Mouse (Mus musculus) left cerebral cortex, postnatal 14 days (tissue): ENCODE data around the gene Efcab3. TPM values are rescaled to one million over a fixed set of nuclear protein-coding genes. Genes with fewer than 3 reads are reported as not detected.

Source experiments
- DNase-seq, 2 experiments: peaks; one replicate each; pipeline ENCODE4 v3.0.0; 2021 to 2022; ENCODE audit warnings: low spot score in 2 of 2, mixed read lengths in 1 of 2
- intact Hi-C: fragments of 180-260 bp; cut with DNase I; formaldehyde crosslinking; loops from one replicate; pipeline ENCODE4 v1.15.1; 2025
- total RNA-seq, 2 experiments: library from RNA; stranded (reverse); gene quantifications; 2 replicates each; pipeline ENCODE4 v1.2.3; 2021

Gene Efcab3
- total RNA-seq, 2 experiments from 2014 or later = 0.95 to 0.97 TPM

DNA sequence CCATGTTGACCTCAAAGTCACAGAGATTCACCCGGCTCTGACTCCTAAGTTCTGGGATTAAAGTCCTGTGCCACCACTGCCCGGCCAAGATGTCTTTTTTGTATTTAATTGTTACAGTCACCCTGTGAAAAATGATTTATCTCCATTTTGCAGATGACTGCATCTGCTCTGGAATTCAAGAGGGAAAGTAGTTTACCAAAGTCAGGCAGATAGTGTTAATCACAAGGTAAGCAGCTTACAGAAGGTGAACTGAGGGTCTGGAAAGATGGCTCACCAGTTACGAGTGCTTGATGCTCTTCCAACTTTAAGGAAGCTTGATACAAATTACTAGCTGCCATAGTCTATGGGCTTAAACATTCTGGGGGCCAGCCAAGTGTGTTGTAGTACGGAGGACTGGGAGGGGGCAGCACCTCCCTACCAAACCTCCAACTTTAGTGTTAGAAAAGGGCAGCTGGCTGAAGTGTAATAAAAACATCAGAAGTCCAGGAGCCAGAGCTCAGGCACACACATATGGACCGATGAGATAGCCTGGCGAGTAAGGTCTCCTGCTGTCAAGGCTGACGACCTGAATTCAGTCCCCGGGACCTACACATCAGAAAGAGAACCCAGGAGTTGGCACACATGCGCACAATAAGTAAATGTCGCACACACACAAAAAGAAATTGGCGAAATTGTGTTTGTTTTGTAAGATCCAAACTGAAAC is 81.3 kb downstream of the Efcab3 start:
- DNase-seq = no peak
- intact Hi-C loops = no loop called here

DNA sequence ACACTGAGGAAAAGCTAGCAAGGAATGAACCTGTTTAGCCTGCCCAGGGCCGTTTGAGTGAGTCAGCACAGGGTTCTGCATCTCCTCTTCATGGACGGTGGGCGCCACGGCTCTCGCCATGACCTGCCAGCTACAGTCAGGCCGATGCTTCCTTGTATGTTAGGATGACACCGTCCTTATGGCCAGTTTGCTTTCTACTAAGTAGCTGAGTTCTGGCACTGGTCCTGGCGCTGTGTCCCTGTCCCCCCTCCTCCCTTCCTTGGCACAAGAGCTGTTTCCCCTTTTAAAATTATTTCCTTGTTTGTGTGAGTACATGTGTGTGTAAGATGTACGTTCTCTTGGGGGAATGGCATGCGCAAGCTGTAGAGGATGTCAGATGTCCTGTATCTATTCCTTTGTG is 81.8 kb downstream of the Efcab3 start:
- no peak for DNase-seq
- intact Hi-C loops = no loop called here

DNA sequence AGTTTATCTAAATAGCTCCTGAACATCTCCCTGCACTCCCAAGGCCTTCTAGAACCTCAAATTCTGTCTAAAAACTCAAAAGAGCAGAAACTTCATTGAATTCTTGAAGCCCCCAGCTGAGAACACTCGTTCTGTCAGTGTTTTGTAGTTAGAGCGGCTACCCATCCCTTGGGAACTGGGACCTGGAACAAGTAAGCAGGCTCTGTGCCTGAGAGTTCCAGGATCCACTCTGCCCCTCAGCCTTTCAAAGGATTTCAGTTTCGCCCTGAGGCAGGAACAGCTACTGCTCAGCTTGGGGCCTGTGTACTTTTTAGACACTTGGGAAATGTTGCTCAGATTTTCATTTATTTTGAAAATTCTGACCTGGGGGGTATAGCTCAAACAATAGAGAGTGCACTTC is 83.2 kb downstream of the Efcab3 start, which contains the start of gene Gm10842:
Gm10842 (plus strand) TSS at position 301 of the 400 bp plus-strand sequence.
- DNase-seq = no peak

GRCm38 (mm10) chr11:105149353-105149752 is 86.0 kb downstream of the Efcab3 start:
- no peak for DNase-seq
- intact Hi-C loops = no loop called here

More for the DNA sequence above, 83.2 kb downstream of the Efcab3 start, which contains the start of gene Gm10842:
- intact Hi-C loops = no loop called here

- intact Hi-C loops = no loop called here
- peak in 1 of 2 experiments; percentile 24 for DNase-seq
These were observed 86.4 kb downstream of the Efcab3 start for GRCm38 (mm10) chr11:105149766-105150165.

- intact Hi-C loops = no loop called here
These were observed 87.3 kb downstream of the Efcab3 start for GRCm38 (mm10) chr11:105150691-105151090.

DNA sequence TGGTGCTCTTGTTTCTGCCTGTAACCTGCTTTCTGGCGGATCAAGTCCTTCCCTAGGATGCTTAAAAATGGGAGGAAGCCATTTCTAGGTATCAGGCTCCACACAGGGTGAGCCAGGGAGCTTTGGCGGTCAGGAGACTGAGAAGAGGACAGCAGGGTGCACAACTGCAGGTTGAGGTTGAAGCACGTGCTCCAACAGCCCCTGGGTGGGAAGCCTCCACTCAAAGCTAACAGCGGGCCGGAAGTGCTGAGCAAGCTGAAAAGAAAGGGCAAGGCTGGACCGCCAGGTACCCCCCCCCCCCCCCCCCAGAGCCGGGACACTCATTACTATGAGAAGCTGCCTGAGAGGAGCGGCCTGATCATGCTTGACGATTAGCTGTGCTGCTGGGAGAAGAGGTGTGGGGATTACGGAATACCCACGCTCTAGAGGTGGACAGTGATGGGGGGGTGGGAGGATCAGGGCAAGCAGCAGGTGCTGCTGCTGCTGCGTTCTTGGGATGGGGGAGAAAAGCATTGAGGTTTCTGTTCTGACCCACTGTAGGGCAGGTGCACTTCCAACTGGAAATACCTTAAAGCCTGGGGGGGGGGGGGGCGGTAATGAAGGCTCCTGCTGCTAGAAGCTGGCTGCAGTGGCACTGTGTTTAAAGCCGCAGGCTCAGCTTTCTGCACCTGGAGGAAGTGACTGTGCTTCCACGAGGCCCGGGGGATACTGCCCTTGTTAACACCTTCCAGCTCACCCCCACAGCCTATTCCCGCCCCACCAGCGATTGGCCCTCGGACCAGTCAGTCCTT is 88.0 kb downstream of the Efcab3 start:
- intact Hi-C loops = no loop called here
- DNase-seq = no peak

More at GRCm38 (mm10) chr11:105150691-105151090, 87.3 kb downstream of the Efcab3 start:
- DNase-seq = no peak

DNA sequence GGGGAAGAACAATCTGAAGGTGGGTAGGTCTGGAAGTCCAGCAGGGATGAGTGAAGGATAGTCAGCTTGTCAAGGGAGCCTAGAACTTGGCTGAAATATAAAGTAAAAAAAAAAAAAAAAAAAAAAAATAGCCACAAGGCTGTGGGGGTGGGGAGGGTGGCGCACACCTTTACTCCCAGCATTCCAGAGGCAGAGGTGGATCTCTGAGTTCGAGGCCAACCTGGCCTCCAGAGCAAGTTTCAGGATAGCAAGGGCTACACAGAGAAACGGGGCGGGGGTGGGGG is 88.6 kb downstream of the Efcab3 start:
- DNase-seq = no peak
- intact Hi-C loops = no loop called here

- intact Hi-C loops = no loop called here
- DNase-seq = no peak
These were observed 89.0 kb downstream of the Efcab3 start for GRCm38 (mm10) chr11:105152357-105152899.

DNA sequence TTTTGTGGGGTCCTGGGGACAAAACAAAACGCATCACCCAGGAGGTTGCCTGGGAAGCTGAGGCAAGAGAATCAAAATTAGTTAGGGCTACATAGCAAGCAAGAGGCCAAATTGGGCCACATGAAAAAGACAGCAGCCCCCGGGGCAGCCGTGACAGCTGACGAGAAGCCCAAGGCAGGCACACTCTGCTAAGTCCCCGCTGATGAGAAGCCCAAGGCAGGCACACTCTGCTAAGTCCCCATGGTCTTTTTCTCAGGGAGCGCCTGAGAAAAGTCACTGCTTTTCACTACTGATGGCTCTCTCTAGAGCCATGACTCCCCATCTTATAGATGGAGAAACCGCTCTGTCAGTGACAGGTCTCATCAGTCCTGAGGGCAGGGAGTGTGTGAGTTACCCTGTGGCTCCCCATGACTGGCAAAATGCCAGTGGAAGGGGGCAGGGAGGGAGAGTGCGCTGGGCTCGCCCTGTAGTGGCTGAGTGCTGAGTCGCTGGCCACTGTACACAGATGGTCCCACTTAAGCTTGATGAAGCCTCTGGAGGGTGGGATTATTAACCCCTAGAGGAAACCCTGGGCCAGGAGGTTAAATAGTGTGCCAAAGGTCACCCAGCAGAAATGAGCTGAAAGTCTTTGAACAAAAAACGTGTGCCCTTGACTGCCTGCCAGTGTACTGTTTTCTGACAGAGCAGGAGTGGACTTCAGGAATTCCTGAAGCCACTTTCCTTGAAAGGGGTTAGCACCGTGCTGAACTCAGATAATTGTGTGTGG is 89.9 kb downstream of the Efcab3 start:
- intact Hi-C loops = no loop called here
- no peak for DNase-seq

GRCm38 (mm10) chr11:105155915-105156314 is 92.5 kb downstream of the Efcab3 start:
- DNase-seq = no peak
- intact Hi-C loops = no loop called here

GRCm38 (mm10) chr11:105156748-105157267 is 93.4 kb downstream of the Efcab3 start:
- DNase-seq = no peak
- intact Hi-C loops = no loop called here

GRCm38 (mm10) chr11:105158047-105158446 is 94.7 kb downstream of the Efcab3 start:
- intact Hi-C loops = no loop called here
- no peak for DNase-seq

- intact Hi-C loops = no loop called here
- DNase-seq = no peak
These were observed 96.4 kb downstream of the Efcab3 start for GRCm38 (mm10) chr11:105159673-105160360.

DNA sequence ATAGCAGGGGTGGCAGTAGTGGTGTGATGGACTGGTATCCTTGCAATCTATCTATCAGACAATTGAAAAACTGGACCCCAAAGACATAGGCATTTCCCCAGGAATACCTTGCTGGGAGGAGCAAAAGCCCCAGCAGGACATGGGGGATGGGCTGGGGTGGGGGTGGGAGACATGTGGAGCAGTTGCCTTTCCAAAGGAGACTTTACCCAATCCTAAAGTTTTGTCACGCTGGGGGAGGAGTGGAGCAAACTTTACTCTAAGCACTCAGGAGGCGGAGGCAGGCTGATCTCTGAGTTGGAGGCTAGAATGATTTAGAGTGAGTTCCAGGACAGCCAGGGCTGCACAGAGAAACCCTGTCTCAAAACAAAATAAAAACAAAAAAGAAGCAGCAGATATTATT is 98.0 kb downstream of the Efcab3 start:
- DNase-seq = no peak
- intact Hi-C loops = no loop called here

DNA sequence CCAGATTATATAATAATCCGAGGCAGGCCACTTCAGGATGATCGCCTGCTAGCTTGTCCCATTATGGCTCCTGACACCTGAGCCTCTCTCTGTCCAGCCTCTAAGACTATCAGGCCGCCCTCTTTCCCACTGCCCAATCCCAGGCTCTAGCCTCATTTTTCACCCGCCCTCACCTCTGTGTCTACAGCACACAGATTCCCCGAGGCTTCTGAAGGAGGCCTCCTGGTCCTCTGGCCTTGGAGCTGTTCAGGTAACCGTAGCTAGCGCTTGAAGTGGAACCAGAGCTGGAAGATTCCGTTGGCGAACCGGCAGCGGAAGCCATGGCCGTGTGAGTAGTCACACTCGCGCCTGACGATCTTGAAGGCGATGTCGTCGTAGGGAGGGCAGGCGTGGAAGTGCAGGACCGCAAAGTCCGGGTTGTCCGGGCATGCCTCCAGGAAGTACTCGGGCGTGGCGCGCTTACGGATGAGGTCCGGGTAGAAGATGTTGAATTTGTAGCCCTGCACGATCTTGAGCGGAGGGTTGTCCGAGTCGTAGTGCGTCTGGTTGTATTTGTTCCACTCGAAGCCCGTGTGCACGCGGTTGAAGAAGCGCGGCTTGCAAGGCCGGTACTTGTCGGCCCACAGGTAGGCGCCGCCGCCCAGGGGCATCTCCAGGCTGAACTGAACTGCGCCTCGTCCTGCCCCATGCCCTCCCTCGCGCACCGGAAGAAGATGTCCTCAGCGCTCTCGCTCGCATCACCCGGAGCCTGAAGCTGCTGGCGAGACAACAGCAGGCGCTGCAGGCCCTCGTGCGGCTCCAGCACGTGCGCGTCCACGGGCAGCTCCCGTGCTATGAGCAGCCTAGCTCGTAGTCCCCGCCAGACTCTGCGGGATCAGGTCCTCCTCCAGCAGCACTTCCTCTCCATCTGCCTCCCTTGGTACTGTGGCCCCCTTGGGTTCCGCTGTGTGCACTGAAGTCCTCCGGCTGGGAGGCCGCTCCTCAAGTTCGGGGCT is 101.4 kb downstream of the Efcab3 start:
- DNase-seq = no peak
- intact Hi-C loops = no loop called here

DNA sequence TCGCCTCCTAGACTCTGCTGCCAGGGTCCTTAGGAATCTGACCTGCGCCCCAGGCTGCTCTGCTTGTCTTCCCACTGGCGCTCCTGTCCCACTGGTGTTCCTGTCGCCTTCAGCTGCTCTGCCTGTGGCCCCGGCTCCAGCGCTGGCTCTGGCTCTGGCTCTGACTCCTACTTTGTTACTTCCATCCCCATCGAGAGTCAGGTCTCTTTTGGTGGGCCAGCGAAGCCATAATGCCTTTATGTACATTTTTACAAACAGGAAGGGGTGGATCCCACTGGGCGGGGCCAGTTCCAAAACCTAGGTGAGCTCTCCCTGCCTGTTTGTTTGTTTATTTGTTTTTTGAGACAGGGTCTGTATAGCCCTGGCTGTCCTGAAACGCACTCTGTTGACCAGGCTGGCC is 103.4 kb downstream of the Efcab3 start:
- DNase-seq = no peak

More for the DNA sequence above, 103.4 kb downstream of the Efcab3 start:
- intact Hi-C loops = no loop called here
